Mouse (Mus musculus) right cerebral cortex, adult 18-20 months (tissue): ENCODE results near the gene Abcf1.

Source experiments
- DNase-seq: peaks from one replicate; pipeline ENCODE4 v3.0.0; 2022; ENCODE audit warnings: mixed read lengths

Abcf1 gene

GRCm38 (mm10) chr17:35918276-35919059, 51.1 kb downstream of the Abcf1 start:
- DNase-seq, result peak; percentile 46

- DNase-seq, result peak; percentile 46
Observed at GRCm38 (mm10) chr17:35917463-35918251, 51.9 kb downstream of the Abcf1 start.

- DNase-seq, result peak; percentile 36
Observed at GRCm38 (mm10) chr17:35917143-35917462, 52.5 kb downstream of the Abcf1 start.

GRCm38 (mm10) chr17:35916297-35917142, 53.0 kb downstream of the Abcf1 start, which contains the start of the genes Mrps18b and Ppp1r10:
TSS of gene Mrps18b (minus strand) at chr17:35916389.
TSS of gene Ppp1r10 (plus strand) at chr17:35916434.
- DNase-seq, result peak; percentile 100

- no peak for DNase-seq
Observed at GRCm38 (mm10) chr17:35915538-35916296, 53.8 kb downstream of the Abcf1 start.

GRCm38 (mm10) chr17:35914975-35915374, 54.6 kb downstream of the Abcf1 start:
- no peak for DNase-seq

GRCm38 (mm10) chr17:35909919-35910369, 59.6 kb downstream of the Abcf1 start, which contains the start of gene Atat1:
TSS of gene Atat1 (minus strand) at chr17:35910075.
- DNase-seq, result peak; percentile 94

- DNase-seq, result no peak
Observed at GRCm38 (mm10) chr17:35909186-35909918, 60.2 kb downstream of the Abcf1 start.

- no peak for DNase-seq
Observed at GRCm38 (mm10) chr17:35907609-35908008, 62.0 kb downstream of the Abcf1 start.
